Mouse (Mus musculus): ENCODE measurements around the gene Gm28038. TPM values are rescaled to one million over a fixed set of nuclear protein-coding genes. Genes with fewer than 3 reads are reported as not detected.

Gene Gm28038
- polyA plus RNA-seq, 1 experiment from 2014 or later, result not detected

DNA sequence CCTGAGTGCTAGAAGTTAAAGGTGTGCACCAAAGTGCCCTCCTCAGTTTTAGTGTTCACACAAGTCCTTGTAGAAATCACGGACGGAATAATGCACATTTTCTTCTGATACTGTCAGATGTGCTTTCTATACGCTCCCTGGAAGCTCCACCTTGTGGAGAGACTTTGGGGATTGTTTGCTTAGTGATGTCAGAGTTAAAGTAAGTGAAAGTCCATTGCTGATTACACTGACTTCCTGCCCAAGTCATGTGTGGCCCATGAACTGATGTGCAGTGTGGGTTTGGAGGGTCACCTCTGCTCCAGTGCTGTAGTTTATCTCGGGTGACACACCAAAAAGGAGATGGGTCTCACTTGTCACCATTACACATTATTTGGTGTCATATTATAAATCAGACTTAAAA lies 38.4 kb downstream of the Gm28038 start:
- Histone ChIP-seq H3K4me2 (ENCODE audit: low read depth, low read length, severe bottlenecking) (no peak overlapping the region), H3K9ac (ENCODE audit: low read length) (no peak overlapping the region), H3K9me3 (ENCODE audit: control insufficient read depth, low read length) (no peaks in the 10 kb centered on the region), H3K27ac (ENCODE audit: low read depth, low read length) (no peak overlapping the region), H3K36me3 (ENCODE audit: control insufficient read depth, insufficient read depth, low read length) (peaks cover 26% of the 10 kb centered on the region), H3K4me1 (replicated peaks; ENCODE audit: control insufficient read depth, insufficient read depth, low read length) (no peaks in the 10 kb centered on the region), H3K4me3 (ENCODE audit: low read depth, low read length) (no peak overlapping the region), H3K27me3 (ENCODE audit: control insufficient read depth, insufficient read depth, low read length) (no peaks in the 10 kb centered on the region)
- no peak for ATAC-seq (replicated peaks; ENCODE audit: low FRiP score)
- 93% methylated on average over 4 of the region's 4 CpGs for WGBS
- DNase-seq (ENCODE audit: low spot score), result no peak

DNA sequence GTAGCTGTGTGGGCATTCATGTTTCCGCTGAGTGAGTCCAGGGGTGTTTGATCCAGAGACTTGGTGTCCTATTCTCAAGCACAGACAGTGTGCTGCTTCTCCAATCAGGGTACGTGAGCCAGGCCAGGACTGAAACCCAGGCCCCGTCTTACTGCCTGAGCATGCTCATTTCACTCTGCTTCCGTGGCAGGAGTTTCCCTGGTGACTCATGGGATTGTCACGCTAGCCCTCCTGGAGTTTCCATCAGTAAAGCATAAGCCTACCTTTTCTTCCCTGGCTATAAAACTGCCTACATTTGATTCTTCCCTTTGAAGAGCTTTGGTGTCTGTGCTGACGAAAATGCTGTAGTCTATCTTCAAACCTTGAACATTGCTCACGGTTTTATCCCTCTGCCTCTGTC lies 42.3 kb downstream of the Gm28038 start:
- H3K27ac ChIP-seq (ENCODE audit: low read depth, low read length), result no peak overlapping the region
- 95% methylated on average over 7 of the region's 7 CpGs for WGBS

DNA sequence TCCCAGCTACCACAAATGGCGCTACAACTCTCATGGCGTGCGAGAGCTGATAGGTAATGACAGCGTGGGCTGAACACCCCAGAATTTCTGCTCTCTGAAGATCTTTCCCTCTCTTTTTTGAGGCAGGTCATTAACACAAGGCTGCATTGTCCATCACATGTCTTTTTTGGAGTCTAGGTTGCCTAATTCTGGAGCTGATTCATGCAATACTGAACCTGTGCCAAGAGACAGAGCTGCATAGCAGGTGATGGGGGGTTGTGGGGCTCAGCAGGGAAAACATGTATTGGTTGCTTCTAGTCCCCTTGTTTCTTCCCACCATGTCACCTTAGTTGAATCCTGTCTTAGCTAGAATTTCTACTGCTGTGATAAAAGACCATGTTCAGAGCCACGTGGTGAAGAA lies 44.5 kb downstream of the Gm28038 start:
- DNase-seq (ENCODE audit: low spot score), result no peak
- WGBS, result 90% methylated on average over 5 of the region's 5 CpGs
- H3K36me3 ChIP-seq (ENCODE audit: control insufficient read depth, insufficient read depth, low read length), result peaks cover 31% of the 10 kb centered on the region

More for the DNA sequence above, 42.3 kb downstream of the Gm28038 start:
- ATAC-seq (replicated peaks; ENCODE audit: low FRiP score), result no peak
- DNase-seq (ENCODE audit: low spot score), result no peak
- no peak overlapping the region for H3K4me2 ChIP-seq (ENCODE audit: low read depth, low read length, severe bottlenecking)
- H3K4me1 ChIP-seq (replicated peaks; ENCODE audit: control insufficient read depth, insufficient read depth, low read length), result no peaks in the 10 kb centered on the region
- H3K36me3 ChIP-seq (ENCODE audit: control insufficient read depth, insufficient read depth, low read length), result peaks cover 26% of the 10 kb centered on the region
- H3K4me3 ChIP-seq (ENCODE audit: low read depth, low read length), result no peak overlapping the region
- no peaks in the 10 kb centered on the region for H3K9me3 ChIP-seq (ENCODE audit: control insufficient read depth, low read length)
- H3K9ac ChIP-seq (ENCODE audit: low read length), result no peak overlapping the region
- no peaks in the 10 kb centered on the region for H3K27me3 ChIP-seq (ENCODE audit: control insufficient read depth, insufficient read depth, low read length)

DNA sequence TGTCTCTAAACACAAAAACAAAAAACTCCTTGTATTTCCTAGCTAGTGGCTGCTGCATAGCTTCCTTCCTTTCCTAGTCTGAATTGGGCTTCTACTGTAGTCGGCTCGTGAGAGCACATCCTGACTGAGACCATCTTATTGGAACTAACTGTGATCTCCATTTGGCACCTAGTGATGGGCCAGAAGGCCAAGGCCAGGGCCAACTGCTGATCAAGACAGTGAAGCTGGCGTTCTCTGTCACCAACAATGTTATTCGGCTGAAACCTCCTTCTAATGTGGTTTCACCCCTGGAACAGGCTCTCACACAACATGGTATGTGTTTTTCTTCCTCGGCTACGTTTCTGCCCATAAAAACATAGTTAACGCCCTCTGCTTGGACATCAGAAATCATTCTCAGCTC lies 46.4 kb downstream of the Gm28038 start:
- H3K27ac ChIP-seq (ENCODE audit: low read depth, low read length), result no peak overlapping the region
- 92% methylated on average over 7 of the region's 7 CpGs for WGBS
- ATAC-seq (replicated peaks; ENCODE audit: low FRiP score), result no peak

More for the DNA sequence above, 44.5 kb downstream of the Gm28038 start:
- Histone ChIP-seq H3K4me2 (ENCODE audit: low read depth, low read length, severe bottlenecking) (no peak overlapping the region), H3K9me3 (ENCODE audit: control insufficient read depth, low read length) (no peaks in the 10 kb centered on the region), H3K27me3 (ENCODE audit: control insufficient read depth, insufficient read depth, low read length) (no peaks in the 10 kb centered on the region), H3K4me1 (replicated peaks; ENCODE audit: control insufficient read depth, insufficient read depth, low read length) (no peaks in the 10 kb centered on the region), H3K9ac (ENCODE audit: low read length) (no peak overlapping the region), H3K27ac (ENCODE audit: low read depth, low read length) (no peak overlapping the region), H3K4me3 (ENCODE audit: low read depth, low read length) (no peak overlapping the region)
- no peak for ATAC-seq (replicated peaks; ENCODE audit: low FRiP score)

DNA sequence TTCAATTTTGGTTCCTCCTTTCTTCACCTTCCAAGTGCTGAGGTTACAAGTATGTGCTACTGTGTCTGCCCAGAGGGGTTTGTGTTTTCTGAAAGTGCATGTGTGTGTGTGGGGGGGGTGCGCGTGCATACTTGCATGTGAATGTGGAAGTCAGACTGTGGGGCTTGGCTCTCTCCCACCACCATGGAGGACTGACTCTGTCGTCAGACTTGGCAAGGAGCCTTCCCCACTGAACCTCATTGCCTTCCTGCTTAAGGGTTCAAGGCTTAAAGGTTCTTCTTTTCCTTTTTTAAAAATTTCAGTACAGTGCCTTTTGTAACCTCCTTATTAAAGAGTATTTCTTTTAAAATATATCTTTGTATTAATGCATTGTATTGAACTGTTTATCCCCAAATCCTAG lies 47.9 kb downstream of the Gm28038 start:
- Histone ChIP-seq H3K9ac (ENCODE audit: low read length) (no peak overlapping the region), H3K27ac (ENCODE audit: low read depth, low read length) (no peak overlapping the region), H3K4me1 (replicated peaks; ENCODE audit: control insufficient read depth, insufficient read depth, low read length) (no peaks in the 10 kb centered on the region), H3K36me3 (ENCODE audit: control insufficient read depth, insufficient read depth, low read length) (peaks cover 24% of the 10 kb centered on the region), H3K27me3 (ENCODE audit: control insufficient read depth, insufficient read depth, low read length) (no peaks in the 10 kb centered on the region), H3K4me2 (ENCODE audit: low read depth, low read length, severe bottlenecking) (no peak overlapping the region), H3K9me3 (ENCODE audit: control insufficient read depth, low read length) (no peaks in the 10 kb centered on the region), H3K4me3 (ENCODE audit: low read depth, low read length) (no peak overlapping the region)
- ATAC-seq (replicated peaks; ENCODE audit: low FRiP score) (no peak), DNase-seq (ENCODE audit: low spot score) (no peak)
- WGBS, result 94% methylated on average over 3 of the region's 3 CpGs

More for the DNA sequence above, 46.4 kb downstream of the Gm28038 start:
- H3K4me2 ChIP-seq (ENCODE audit: low read depth, low read length, severe bottlenecking), result no peak overlapping the region
- peaks cover 30% of the 10 kb centered on the region for H3K36me3 ChIP-seq (ENCODE audit: control insufficient read depth, insufficient read depth, low read length)
- H3K9ac ChIP-seq (ENCODE audit: low read length), result no peak overlapping the region
- no peaks in the 10 kb centered on the region for H3K9me3 ChIP-seq (ENCODE audit: control insufficient read depth, low read length)
- no peak overlapping the region for H3K4me3 ChIP-seq (ENCODE audit: low read depth, low read length)
- no peaks in the 10 kb centered on the region for H3K4me1 ChIP-seq (replicated peaks; ENCODE audit: control insufficient read depth, insufficient read depth, low read length)
- no peaks in the 10 kb centered on the region for H3K27me3 ChIP-seq (ENCODE audit: control insufficient read depth, insufficient read depth, low read length)
- no peak for DNase-seq (ENCODE audit: low spot score)

DNA sequence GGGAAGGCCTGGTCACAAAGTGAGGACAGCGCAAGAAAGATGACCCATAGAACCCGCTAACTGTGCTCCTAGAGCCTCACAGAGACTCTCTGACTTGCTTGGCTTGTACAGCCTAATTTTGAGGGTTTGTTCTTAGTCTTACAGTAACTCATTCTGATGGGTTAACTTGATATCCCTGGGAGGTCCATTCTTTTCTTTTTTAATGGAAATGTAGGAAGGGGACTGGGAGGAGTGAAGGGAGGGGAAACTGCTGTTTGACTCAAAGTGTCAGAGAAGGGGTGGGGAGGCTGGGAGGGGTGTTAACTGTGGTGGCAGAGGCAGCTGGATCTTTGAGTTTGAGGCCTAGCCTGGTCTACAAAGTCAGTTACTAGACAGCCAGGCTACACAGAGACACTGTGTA lies 54.5 kb downstream of the Gm28038 start:
- Histone ChIP-seq H3K4me3 (ENCODE audit: low read depth, low read length) (no peak overlapping the region), H3K9me3 (ENCODE audit: control insufficient read depth, low read length) (no peaks in the 10 kb centered on the region), H3K9ac (ENCODE audit: low read length) (no peak overlapping the region), H3K4me1 (replicated peaks; ENCODE audit: control insufficient read depth, insufficient read depth, low read length) (no peaks in the 10 kb centered on the region), H3K27me3 (ENCODE audit: control insufficient read depth, insufficient read depth, low read length) (no peaks in the 10 kb centered on the region), H3K4me2 (ENCODE audit: low read depth, low read length, severe bottlenecking) (no peak overlapping the region), H3K36me3 (ENCODE audit: control insufficient read depth, insufficient read depth, low read length) (peaks cover 27% of the 10 kb centered on the region), H3K27ac (ENCODE audit: low read depth, low read length) (no peak overlapping the region)
- no peak for ATAC-seq (replicated peaks; ENCODE audit: low FRiP score)
- DNase-seq (ENCODE audit: low spot score), result no peak
- WGBS, result 97% methylated on average over 2 of the region's 2 CpGs

DNA sequence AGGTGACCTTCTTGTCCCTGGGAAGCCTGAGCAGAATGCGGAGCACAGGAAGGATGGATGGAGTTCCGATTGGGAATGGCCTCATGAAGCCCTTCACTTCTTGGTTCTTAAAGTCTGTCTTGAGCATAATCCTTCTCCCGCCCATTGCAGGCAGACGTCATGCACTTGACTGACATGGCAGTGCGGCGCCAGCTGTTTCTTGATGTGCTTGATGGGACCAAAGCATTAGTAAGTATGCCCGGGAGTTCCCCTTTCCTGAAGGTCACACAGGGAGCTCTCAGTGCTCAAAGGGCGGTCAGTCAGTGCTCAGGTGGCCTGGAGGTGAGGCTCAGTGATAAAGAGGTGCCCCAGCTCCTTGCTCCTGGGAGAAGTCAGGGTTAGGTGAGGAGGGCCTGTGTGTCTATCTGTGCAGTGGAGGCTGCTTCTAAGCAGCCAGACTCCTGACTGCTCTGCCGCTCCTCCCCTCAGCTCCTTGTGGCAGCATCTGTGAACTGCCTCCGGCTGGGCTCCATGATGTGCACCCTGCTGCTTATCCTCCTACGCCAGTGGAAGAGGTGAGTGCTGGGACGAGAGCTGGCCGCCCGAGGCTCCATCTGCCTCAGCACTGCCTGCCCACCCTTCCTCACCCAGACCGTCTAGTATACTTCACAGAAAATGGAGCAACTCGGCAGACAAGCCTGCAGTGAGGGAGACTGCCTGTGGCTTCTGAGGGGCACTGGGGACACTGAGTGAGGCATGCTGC lies 55.5 kb downstream of the Gm28038 start:
- ATAC-seq (replicated peaks; ENCODE audit: low FRiP score), result no peak
- no peak for DNase-seq (ENCODE audit: low spot score)
- no peak overlapping the region for H3K4me3 ChIP-seq (ENCODE audit: low read depth, low read length)
- WGBS, result 85% methylated on average over 16 of the region's 16 CpGs
- H3K27me3 ChIP-seq (ENCODE audit: control insufficient read depth, insufficient read depth, low read length), result no peaks in the 10 kb centered on the region
- no peak overlapping the region for H3K4me2 ChIP-seq (ENCODE audit: low read depth, low read length, severe bottlenecking)
- H3K36me3 ChIP-seq (ENCODE audit: control insufficient read depth, insufficient read depth, low read length), result peaks cover 26% of the 10 kb centered on the region
- no peaks in the 10 kb centered on the region for H3K9me3 ChIP-seq (ENCODE audit: control insufficient read depth, low read length)
- H3K4me1 ChIP-seq (replicated peaks; ENCODE audit: control insufficient read depth, insufficient read depth, low read length), result no peaks in the 10 kb centered on the region
- no peak overlapping the region for H3K27ac ChIP-seq (ENCODE audit: low read depth, low read length)
- H3K9ac ChIP-seq (ENCODE audit: low read length), result no peak overlapping the region

DNA sequence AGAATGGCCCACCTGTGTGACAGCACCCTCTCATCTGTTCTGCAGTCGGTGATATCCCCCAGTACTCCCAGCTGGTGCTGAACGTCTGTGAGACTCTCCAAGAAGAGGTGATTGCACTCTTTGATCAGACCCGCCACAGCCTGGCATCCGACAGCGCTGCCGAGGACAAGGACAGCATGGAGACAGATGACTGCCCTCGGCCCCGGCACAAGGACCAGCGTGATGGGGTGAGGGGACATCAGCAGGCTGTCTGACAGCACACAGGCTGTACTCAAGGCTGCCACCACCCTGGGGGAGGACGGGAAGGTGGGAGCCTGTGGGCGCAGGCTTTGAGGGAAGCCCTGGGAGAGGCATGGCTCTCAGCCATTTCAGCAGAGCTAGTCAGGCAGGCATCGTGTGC lies 56.3 kb downstream of the Gm28038 start:
- Histone ChIP-seq H3K4me1 (replicated peaks; ENCODE audit: control insufficient read depth, insufficient read depth, low read length) (no peaks in the 10 kb centered on the region), H3K9me3 (ENCODE audit: control insufficient read depth, low read length) (no peaks in the 10 kb centered on the region), H3K36me3 (ENCODE audit: control insufficient read depth, insufficient read depth, low read length) (peaks cover 34% of the 10 kb centered on the region), H3K9ac (ENCODE audit: low read length) (no peak overlapping the region), H3K27me3 (ENCODE audit: control insufficient read depth, insufficient read depth, low read length) (no peaks in the 10 kb centered on the region), H3K4me3 (ENCODE audit: low read depth, low read length) (no peak overlapping the region), H3K4me2 (ENCODE audit: low read depth, low read length, severe bottlenecking) (no peak overlapping the region), H3K27ac (ENCODE audit: low read depth, low read length) (no peak overlapping the region)
- 89% methylated on average over 12 of the region's 12 CpGs for WGBS
- no peak for ATAC-seq (replicated peaks; ENCODE audit: low FRiP score)
- DNase-seq (ENCODE audit: low spot score), result no peak

DNA sequence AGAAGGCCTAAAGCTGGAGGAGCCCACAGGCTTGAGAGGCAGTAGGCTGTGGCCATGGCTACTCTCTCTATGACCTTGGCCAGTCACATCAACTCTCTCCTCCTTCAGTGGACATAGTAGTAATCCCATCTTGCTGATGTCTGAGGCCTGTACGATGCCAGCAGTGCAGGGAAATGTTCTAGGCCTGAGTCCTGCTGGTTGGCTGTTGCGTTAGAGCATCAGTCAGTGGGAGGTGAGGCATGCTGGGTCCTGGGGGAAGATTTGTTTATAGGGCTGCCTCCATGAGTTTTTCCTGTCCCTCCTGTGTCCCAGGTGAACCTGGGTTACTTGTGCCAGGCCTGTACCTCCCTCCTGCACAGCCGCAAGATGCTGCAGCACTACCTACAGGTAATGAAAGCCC lies 61.2 kb downstream of the Gm28038 start:
- ATAC-seq (replicated peaks; ENCODE audit: low FRiP score) (no peak), DNase-seq (ENCODE audit: low spot score) (no peak)
- H3K9ac ChIP-seq (ENCODE audit: low read length), result no peak overlapping the region
- no peak overlapping the region for H3K4me3 ChIP-seq (ENCODE audit: low read depth, low read length)
- H3K4me2 ChIP-seq (ENCODE audit: low read depth, low read length, severe bottlenecking), result no peak overlapping the region
- H3K27ac ChIP-seq (ENCODE audit: low read depth, low read length), result no peak overlapping the region
- no peaks in the 10 kb centered on the region for H3K27me3 ChIP-seq (ENCODE audit: control insufficient read depth, insufficient read depth, low read length)
- H3K4me1 ChIP-seq (replicated peaks; ENCODE audit: control insufficient read depth, insufficient read depth, low read length), result no peaks in the 10 kb centered on the region
- peaks cover 31% of the 10 kb centered on the region for H3K36me3 ChIP-seq (ENCODE audit: control insufficient read depth, insufficient read depth, low read length)
- WGBS, result 93% methylated on average over 3 of the region's 3 CpGs
- H3K9me3 ChIP-seq (ENCODE audit: control insufficient read depth, low read length), result no peaks in the 10 kb centered on the region
